29 mouse cellular contexts compared by ENCODE assay signal in genomic region chr3:41601226-41602020, GRCm38 (mm10). TPM values are rescaled to one million over a fixed set of nuclear protein-coding genes. Genes with fewer than 3 reads are reported as not detected.
DNase-seq lines count a peak whose midpoint lies in the region; ATAC-seq lines count a peak whose summit lies in the region.
"Had no signal": no experiment of that assay in that cellular context is flagged by ENCODE, and none has a peak within 500 bp of the region (broad histone marks: within the 10 kb centered on the region; RNA-seq: fewer than 3 reads in every experiment).

No protein-coding gene starts in this region.

- H3K9ac ChIP-seq in intestine, embryonic 16.5 days (ENCODE audit: low read depth, low read length) = no peak overlapping the region
- no peak overlapping the region for H3K9ac ChIP-seq in intestine, embryonic 15.5 days
- no peak overlapping the region for H3K9ac ChIP-seq in midbrain, embryonic 11.5 days (ENCODE audit: low read length)
- H3K9ac ChIP-seq in midbrain, embryonic 13.5 days (replicated peaks) = no peak overlapping the region
- H3K9ac ChIP-seq: embryonic facial prominence, embryonic 13.5 days; forebrain, postnatal 0 days; heart, embryonic 15.5 days; hindbrain, embryonic 12.5 days; liver, embryonic 15.5 days; lung, embryonic 15.5 days had no signal

- DNase-seq in midbrain, embryonic 11.5 days (ENCODE audit: low spot score, missing footprints) = peak; percentile 44
- peak; percentile 70 for DNase-seq in R1 (ENCODE audit: low read depth, low spot score)
- peak; percentile 26 for DNase-seq in limb, embryonic 10.5 days (ENCODE audit: low spot score)
- DNase-seq in spleen, postnatal 4 days (ENCODE audit: low spot score in 2 of 2) = no peak
- DNase-seq: adrenal gland, postnatal 25 days; cerebellum, adult 11-12 months; cerebellum, adult 9-11 months; embryo, embryonic 11 days; forebrain, postnatal 0 days; heart, postnatal 36 days; kidney, adult 2 months; liver; right cerebral cortex, postnatal 25 days; thymus, adult 18-20 months; thymus, postnatal 36 days had no signal

- no peak overlapping the region for H3K4me2 ChIP-seq in intestine, embryonic 16.5 days (ENCODE audit: low read depth, low read length)
- H3K4me2 ChIP-seq in intestine, embryonic 15.5 days (replicated peaks) = no peak overlapping the region
- H3K4me2 ChIP-seq in midbrain, embryonic 11.5 days = no peak overlapping the region
- no peak overlapping the region for H3K4me2 ChIP-seq in midbrain, embryonic 13.5 days (replicated peaks)
- H3K4me2 ChIP-seq: embryonic facial prominence, embryonic 13.5 days; heart, embryonic 15.5 days; hindbrain, embryonic 12.5 days; liver, embryonic 15.5 days; lung, embryonic 15.5 days had no signal

- H3K27ac ChIP-seq in intestine, embryonic 16.5 days (ENCODE audit: low read length) = 0 out of 2 replicates have a peak overlapping the region, but pooled peaks have one; percentile 15
- no peak overlapping the region for H3K27ac ChIP-seq in intestine, embryonic 15.5 days
- no peak overlapping the region for H3K27ac ChIP-seq in midbrain, embryonic 11.5 days (ENCODE audit: low read depth, low read length)
- no peak overlapping the region for H3K27ac ChIP-seq in midbrain, embryonic 13.5 days
- no peak overlapping the region for H3K27ac ChIP-seq in limb, embryonic 10.5 days
- H3K27ac ChIP-seq: embryonic facial prominence, embryonic 13.5 days; heart, embryonic 15.5 days; hindbrain, embryonic 12.5 days; hindbrain, postnatal 0 days; layer of hippocampus, adult 2 months; liver, embryonic 15.5 days; lung, embryonic 15.5 days; midbrain, embryonic 10.5 days had no signal

- no peaks in the 10 kb centered on the region; the same call in 1 of the 2 replicates for H3K4me1 ChIP-seq in intestine, embryonic 16.5 days (ENCODE audit: control insufficient read depth, insufficient read depth, low read length)
- H3K4me1 ChIP-seq in intestine, embryonic 15.5 days (replicated peaks) = no peaks in the 10 kb centered on the region
- peaks cover 9% of the 10 kb centered on the region; the same call in 1 of the 2 replicates for H3K4me1 ChIP-seq in midbrain, embryonic 11.5 days (ENCODE audit: control insufficient read depth, insufficient read depth, low read length)
- peaks cover 35% of the 10 kb centered on the region for H3K4me1 ChIP-seq in midbrain, embryonic 13.5 days (replicated peaks)
- peaks cover 11% of the 10 kb centered on the region; the same call in 1 of the 2 replicates for H3K4me1 ChIP-seq in limb, embryonic 10.5 days
- H3K4me1 ChIP-seq: lung, embryonic 15.5 days had no signal

- ATAC-seq in intestine, embryonic 16.5 days = no peak
- no peak for ATAC-seq in intestine, embryonic 15.5 days
- ATAC-seq in midbrain, embryonic 11.5 days (ENCODE audit: low FRiP score) = no peak
- ATAC-seq in midbrain, embryonic 13.5 days = no peak
- ATAC-seq: CD4-positive, CD25-positive, alpha-beta regulatory T cell, adult 4 months; forebrain, postnatal 0 days; hindbrain, postnatal 0 days had no signal

- peaks cover 14% of the 10 kb centered on the region for H3K36me3 ChIP-seq in intestine, embryonic 16.5 days (ENCODE audit: control insufficient read depth, insufficient read depth, low read length)
- peaks cover 17% of the 10 kb centered on the region; the same call in 1 of the 2 replicates for H3K36me3 ChIP-seq in intestine, embryonic 15.5 days
- H3K36me3 ChIP-seq in midbrain, embryonic 11.5 days (ENCODE audit: control insufficient read depth, insufficient read depth, low read length) = peaks cover 11% of the 10 kb centered on the region; the same call in 1 of the 2 replicates
- H3K36me3 ChIP-seq in midbrain, embryonic 13.5 days = peaks cover 44% of the 10 kb centered on the region
- peaks cover 73% of the 10 kb centered on the region for H3K36me3 ChIP-seq in limb, embryonic 10.5 days

- 79% methylated on average over 9 of the region's 9 CpGs for WGBS in intestine, embryonic 16.5 days
- WGBS in intestine, embryonic 15.5 days = 82% methylated on average over 9 of the region's 9 CpGs
- 76% methylated on average over 9 of the region's 9 CpGs for WGBS in midbrain, embryonic 11.5 days
- WGBS in midbrain, embryonic 13.5 days = 74% methylated on average over 9 of the region's 9 CpGs
- 92% methylated on average over 9 of the region's 9 CpGs for WGBS in limb, embryonic 10.5 days

- no peak overlapping the region for H3K4me3 ChIP-seq in intestine, embryonic 16.5 days (ENCODE audit: low read length)
- no peak overlapping the region for H3K4me3 ChIP-seq in intestine, embryonic 15.5 days (replicated peaks)
- H3K4me3 ChIP-seq in midbrain, embryonic 11.5 days (ENCODE audit: low read depth, low read length) = no peak overlapping the region
- no peak overlapping the region for H3K4me3 ChIP-seq in midbrain, embryonic 13.5 days (replicated peaks)
- H3K4me3 ChIP-seq in limb, embryonic 10.5 days = no peak overlapping the region
- H3K4me3 ChIP-seq: embryonic facial prominence, embryonic 13.5 days; erythroblast, embryonic 14.5 days; heart, embryonic 15.5 days; hindbrain, embryonic 12.5 days; layer of hippocampus, adult 2 months; liver, embryonic 15.5 days; lung, embryonic 15.5 days; midbrain, embryonic 10.5 days had no signal

- no peaks in the 10 kb centered on the region for H3K9me3 ChIP-seq in intestine, embryonic 16.5 days (ENCODE audit: control insufficient read depth, low read length)
- H3K9me3 ChIP-seq in intestine, embryonic 15.5 days = no peaks in the 10 kb centered on the region
- H3K9me3 ChIP-seq in midbrain, embryonic 11.5 days (ENCODE audit: control insufficient read depth, low read length) = no peaks in the 10 kb centered on the region
- no peaks in the 10 kb centered on the region for H3K9me3 ChIP-seq in midbrain, embryonic 13.5 days
- no peaks in the 10 kb centered on the region for H3K9me3 ChIP-seq in limb, embryonic 10.5 days (replicated peaks)
- H3K9me3 ChIP-seq: embryonic facial prominence, embryonic 13.5 days; G1E; heart, embryonic 15.5 days; hindbrain, embryonic 12.5 days; liver, embryonic 15.5 days; lung, embryonic 15.5 days; midbrain, embryonic 10.5 days had no signal

- H3K27me3 ChIP-seq in intestine, embryonic 16.5 days (replicated peaks; ENCODE audit: control insufficient read depth, insufficient read depth, low read length) = no peaks in the 10 kb centered on the region
- H3K27me3 ChIP-seq in intestine, embryonic 15.5 days (replicated peaks) = no peaks in the 10 kb centered on the region
- no peaks in the 10 kb centered on the region for H3K27me3 ChIP-seq in midbrain, embryonic 11.5 days (ENCODE audit: control insufficient read depth, insufficient read depth, low read length)
- H3K27me3 ChIP-seq in midbrain, embryonic 13.5 days = no peaks in the 10 kb centered on the region
- no peaks in the 10 kb centered on the region for H3K27me3 ChIP-seq in limb, embryonic 10.5 days (ENCODE audit: low read depth, poor library complexity, severe bottlenecking)
- H3K27me3 ChIP-seq: embryonic facial prominence, embryonic 13.5 days; heart, embryonic 15.5 days; hindbrain, embryonic 12.5 days; liver, embryonic 15.5 days; lung, embryonic 15.5 days had no signal

RNA-seq across cellular contexts. Expression of gene Jade1, which starts 45.9 kb away (rescaled TPM):
- 14.8 and 16.9 TPM in 2 replicates for polyA plus RNA-seq in intestine, embryonic 16.5 days (2015; fragmentation: Nextera tagmentation; extraction: Ambion mirVana)
- polyA plus RNA-seq in intestine, embryonic 15.5 days (2015; fragmentation: Nextera tagmentation; extraction: Ambion mirVana) = 21.8 and 24.1 TPM in 2 replicates
- polyA plus RNA-seq in midbrain, embryonic 11.5 days (2014; fragmentation: Nextera tagmentation; extraction: Ambion mirVana) = 17.1 and 20.2 TPM in 2 replicates
- polyA plus RNA-seq in midbrain, embryonic 13.5 days (2015; fragmentation: Nextera tagmentation; extraction: Ambion mirVana) = 10.5 and 13.2 TPM in 2 replicates
- 16.4 and 17.6 TPM in 2 replicates for polyA plus RNA-seq in limb, embryonic 10.5 days (2016; fragmentation: Nextera tagmentation; extraction: Ambion mirVana)

Comparison
In these comparisons a context has a peak if more than half of its experiments do, and no peak if none do; other contexts are left out.
1. DNase-seq: peak in midbrain, embryonic 11.5 days (single experiment), R1 (single experiment) and limb, embryonic 10.5 days (single experiment); none in spleen, postnatal 4 days (0 of 2).